Mouse (Mus musculus): ENCODE results near the gene Prg2. TPM values are rescaled to one million over a fixed set of nuclear protein-coding genes. Genes with fewer than 3 reads are reported as not detected.

Gene Prg2
- total RNA-seq, 2 experiments from 2014 or later, result 0.29 TPM; not detected in 1

- intact Hi-C loops (cut with DNase I; ENCODE audit: low total_unique reads), result loop anchor here (5.0 kb wide), 1 partner anchor 49 kb away; no protein-coding TSS in a partner anchor
- no peak for DNase-seq
Measured at GRCm38 (mm10) chr2:84958588-84959264, 21.5 kb upstream of the Prg2 start.

GRCm38 (mm10) chr2:84961300-84961699, 19.0 kb upstream of the Prg2 start:
- DNase-seq, result peak; percentile 69
- intact Hi-C loops (cut with DNase I; ENCODE audit: low total_unique reads), result no loop called here

- intact Hi-C loops (cut with DNase I; ENCODE audit: low total_unique reads), result no loop called here
- DNase-seq, result no peak
Measured at GRCm38 (mm10) chr2:84961901-84962300, 18.4 kb upstream of the Prg2 start.

- intact Hi-C loops (cut with DNase I; ENCODE audit: low total_unique reads), result no loop called here
Measured at GRCm38 (mm10) chr2:84962906-84963507, 17.3 kb upstream of the Prg2 start.

GRCm38 (mm10) chr2:84964111-84964801, 16.0 kb upstream of the Prg2 start:
- intact Hi-C loops (cut with DNase I; ENCODE audit: low total_unique reads), result no loop called here

More at GRCm38 (mm10) chr2:84962906-84963507, 17.3 kb upstream of the Prg2 start:
- DNase-seq, result no peak

GRCm38 (mm10) chr2:84967318-84967991, 12.8 kb upstream of the Prg2 start:
- intact Hi-C loops (cut with DNase I; ENCODE audit: low total_unique reads), result no loop called here
- DNase-seq, result no peak

More at GRCm38 (mm10) chr2:84964111-84964801, 16.0 kb upstream of the Prg2 start:
- DNase-seq, result no peak

- intact Hi-C loops (cut with DNase I; ENCODE audit: low total_unique reads), result no loop called here
- no peak for DNase-seq
Measured at GRCm38 (mm10) chr2:84975580-84975979, 4.7 kb upstream of the Prg2 start.

- no peak for DNase-seq
- intact Hi-C loops (cut with DNase I; ENCODE audit: low total_unique reads), result no loop called here
Measured at GRCm38 (mm10) chr2:84987930-84988329, 7.7 kb downstream of the Prg2 start, which contains the start of gene Prg3. Prg3 (plus strand) TSS chr2:84988215.

GRCm38 (mm10) chr2:84996376-84996775, 16.1 kb downstream of the Prg2 start:
- DNase-seq, result no peak
- intact Hi-C loops (cut with DNase I; ENCODE audit: low total_unique reads), result no loop called here

GRCm38 (mm10) chr2:84999486-85000181, 19.4 kb downstream of the Prg2 start:
- DNase-seq, result no peak
- intact Hi-C loops (cut with DNase I; ENCODE audit: low total_unique reads), result loop anchor here (10.0 kb wide), 1 partner anchor 135 kb away; no protein-coding TSS in a partner anchor

- DNase-seq, result no peak
- intact Hi-C loops (cut with DNase I; ENCODE audit: low total_unique reads), result loop anchor here (10.0 kb wide), 1 partner anchor 137 kb away; no protein-coding TSS in a partner anchor
Measured at GRCm38 (mm10) chr2:85001497-85001896, 21.2 kb downstream of the Prg2 start.

- intact Hi-C loops (cut with DNase I; ENCODE audit: low total_unique reads), result loop anchor here (10.0 kb wide), 1 partner anchor 138 kb away; no protein-coding TSS in a partner anchor
- DNase-seq, result no peak
Measured at GRCm38 (mm10) chr2:85002575-85002974, 22.3 kb downstream of the Prg2 start.

GRCm38 (mm10) chr2:85004341-85004740, 24.1 kb downstream of the Prg2 start:
- intact Hi-C loops (cut with DNase I; ENCODE audit: low total_unique reads), result loop anchor here (10.0 kb wide), 1 partner anchor 140 kb away; no protein-coding TSS in a partner anchor

GRCm38 (mm10) chr2:85006600-85006999, 26.3 kb downstream of the Prg2 start:
- intact Hi-C loops (cut with DNase I; ENCODE audit: low total_unique reads), result loop anchor here (5.0 to 10.0 kb wide), 2 partner anchors 49 to 142 kb away; no protein-coding TSS in a partner anchor

More at GRCm38 (mm10) chr2:85004341-85004740, 24.1 kb downstream of the Prg2 start:
- no peak for DNase-seq

GRCm38 (mm10) chr2:85007729-85008128, 27.5 kb downstream of the Prg2 start:
- no peak for DNase-seq
- intact Hi-C loops (cut with DNase I; ENCODE audit: low total_unique reads), result loop anchor here (5.0 to 10.0 kb wide), 2 partner anchors 50 to 143 kb away; no protein-coding TSS in a partner anchor

More at GRCm38 (mm10) chr2:85006600-85006999, 26.3 kb downstream of the Prg2 start:
- DNase-seq, result no peak

- intact Hi-C loops (cut with DNase I; ENCODE audit: low total_unique reads), result loop anchor here (5.0 to 10.0 kb wide), 2 partner anchors 52 to 144 kb away; no protein-coding TSS in a partner anchor
- no peak for DNase-seq
Measured at GRCm38 (mm10) chr2:85009212-85009611, 29.0 kb downstream of the Prg2 start.

- DNase-seq, result no peak
- intact Hi-C loops (cut with DNase I; ENCODE audit: low total_unique reads), result no loop called here
Measured at GRCm38 (mm10) chr2:85011906-85012604, 31.8 kb downstream of the Prg2 start.

- intact Hi-C loops (cut with DNase I; ENCODE audit: low total_unique reads), result no loop called here
- no peak for DNase-seq
Measured at GRCm38 (mm10) chr2:85012679-85013078, 32.4 kb downstream of the Prg2 start.

Data from gastrocnemius, postnatal 14 days (tissue).